Mouse (Mus musculus) midbrain, embryonic 14.5 days (tissue): ENCODE data around the gene I0C0044D17Rik. TPM values are rescaled to one million over a fixed set of nuclear protein-coding genes. Genes with fewer than 3 reads are reported as not detected.

ENCODE experiments used
- ATAC-seq: fragments of 200-750 bp; cut with Nextera tagmentation; 2 replicates; pipeline ENCODE4 v1.8.0; 2017; ENCODE audit warnings: moderate number of reproducible peaks, moderate library complexity; ENCODE audit not compliant: low FRiP score, low TSS enrichment
- DNase-seq: peaks from one replicate; pipeline ENCODE4 v3.0.0-alpha.2; 2015
- H3K27ac ChIP-seq: fragments of 300-500 bp; sonication (generic); replicated peaks from 2 replicates; pipeline ENCODE4 v1.5.1; 2014; ENCODE audit warnings: mild to moderate bottlenecking, low read depth, low read length, moderate library complexity
- H3K27me3 ChIP-seq: fragments of 300-500 bp; sonication (generic); 2 replicates; pipeline ENCODE4 v1.6.1; 2014; ENCODE audit warnings: low read length, control low read depth, mixed read lengths; ENCODE audit not compliant: control insufficient read depth, insufficient read depth
- H3K36me3 ChIP-seq: fragments of 300-500 bp; sonication (generic); 2 replicates; pipeline ENCODE4 v1.6.1; 2014; ENCODE audit warnings: low read length, control low read depth; ENCODE audit not compliant: control insufficient read depth, insufficient read depth
- H3K4me1 ChIP-seq: fragments of 300-500 bp; sonication (generic); 2 replicates; pipeline ENCODE4 v1.6.1; 2014; ENCODE audit warnings: mild to moderate bottlenecking, antibody characterized with exemption, low read length, control low read depth; ENCODE audit not compliant: control insufficient read depth, insufficient read depth
- H3K4me2 ChIP-seq: fragments of 300-500 bp; sonication (generic); 2 replicates; pipeline ENCODE4 v1.6.1; 2014; ENCODE audit warnings: mild to moderate bottlenecking, low read length, moderate library complexity
- H3K4me3 ChIP-seq: fragments of 300-500 bp; sonication (generic); replicated peaks from 2 replicates; pipeline ENCODE4 v1.5.1; 2014; ENCODE audit warnings: low read depth, low read length
- H3K9ac ChIP-seq: fragments of 300-500 bp; sonication (generic); replicated peaks from 2 replicates; pipeline ENCODE4 v1.6.1; 2014; ENCODE audit warnings: mild to moderate bottlenecking, low read length, moderate library complexity
- H3K9me3 ChIP-seq: fragments of 300-500 bp; sonication (generic); 2 replicates; pipeline ENCODE4 v1.6.1; 2016; ENCODE audit warnings: low read length, control low read depth, mixed read lengths; ENCODE audit not compliant: control insufficient read depth
- WGBS: fragments of 180-500 bp; shearing (Covaris S2); extraction: QIAGEN DNeasy Blood & Tissue Kit; methylation state at CpG from one replicate; pipeline ENCODE4 v1.1.7; 2014; 5-methylcytosine and 5-hydroxymethylcytosine counted together
- polyA plus RNA-seq: library from polyadenylated mRNA; unstranded; fragments of >200 nt; fragmentation: Nextera tagmentation; extraction: Ambion mirVana; gene quantifications from 2 replicates; pipeline ENCODE4 v1.2.1, GENCODE M21; 2014

Gene I0C0044D17Rik
- polyA plus RNA-seq, 1 experiment from 2014 or later: not detected

DNA sequence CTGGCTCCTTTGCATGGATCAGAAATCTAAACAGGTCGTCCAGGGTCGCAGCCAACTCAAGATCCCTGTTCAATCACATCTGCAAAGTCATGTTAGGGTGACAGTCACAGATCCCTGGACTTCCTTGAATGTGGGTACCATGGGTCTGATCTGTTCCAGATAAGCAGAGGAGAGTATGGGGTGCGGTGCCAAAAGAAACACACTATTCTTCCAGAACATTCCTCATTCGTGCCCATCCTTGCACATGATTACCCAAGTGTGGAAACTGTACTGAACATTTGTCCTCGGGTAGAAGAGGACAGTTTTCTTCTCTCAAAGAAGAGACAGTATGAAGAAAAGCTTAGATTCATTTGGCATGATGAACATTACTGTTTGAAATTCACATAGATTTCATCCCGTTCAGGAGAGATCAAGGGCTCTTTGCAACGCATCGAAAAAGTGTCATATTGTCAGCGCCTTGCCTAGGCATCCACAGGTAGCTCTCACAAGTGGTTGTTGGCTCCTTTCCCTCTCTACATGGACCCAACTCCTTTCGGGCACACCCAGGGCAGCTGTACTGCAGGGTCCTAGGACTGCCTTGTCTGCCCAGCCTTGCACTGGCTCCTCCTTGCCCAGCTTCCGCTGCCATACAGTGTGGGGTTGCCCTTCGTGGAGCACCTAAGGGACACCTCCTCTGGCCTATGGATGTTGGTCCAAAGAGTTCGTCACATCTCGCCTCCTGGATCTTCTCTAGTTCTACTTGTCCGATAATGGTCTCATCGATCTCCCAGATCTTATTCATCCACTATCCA lies 14.3 kb upstream of the I0C0044D17Rik start:
- H3K9me3 ChIP-seq: no peaks in the 10 kb centered on the region
- no peak for DNase-seq
- H3K4me3 ChIP-seq: no peak overlapping the region
- H3K4me1 ChIP-seq: no peaks in the 10 kb centered on the region
- no peak overlapping the region for H3K9ac ChIP-seq
- no peak for ATAC-seq
- H3K4me2 ChIP-seq: no peak overlapping the region
- no peak overlapping the region for H3K27ac ChIP-seq
- H3K36me3 ChIP-seq: no peaks in the 10 kb centered on the region
- H3K27me3 ChIP-seq: no peaks in the 10 kb centered on the region
- 92% methylated on average over 16 of the region's 16 CpGs for WGBS

DNA sequence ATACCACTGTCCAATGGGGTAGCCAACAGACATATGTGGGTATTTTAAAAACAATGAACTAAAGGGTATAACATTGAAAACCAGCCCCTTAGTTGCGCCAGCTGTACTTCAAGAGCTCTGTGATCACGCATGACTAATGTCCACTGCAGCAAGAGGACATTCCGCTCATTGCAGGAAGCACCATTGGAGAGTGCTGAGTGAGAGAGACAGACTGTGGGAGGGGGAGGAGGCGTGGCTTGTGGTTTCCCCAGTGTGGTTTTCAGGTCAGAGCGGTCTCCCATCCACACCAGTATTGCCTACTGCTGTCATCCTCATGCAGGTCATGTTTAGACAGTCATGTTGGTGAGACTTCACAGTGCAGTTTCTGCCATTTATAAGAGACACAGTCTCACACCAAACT lies 12.9 kb upstream of the I0C0044D17Rik start:
- Histone ChIP-seq H3K9ac (no peak overlapping the region), H3K9me3 (no peaks in the 10 kb centered on the region), H3K36me3 (no peaks in the 10 kb centered on the region), H3K27ac (no peak overlapping the region), H3K4me1 (no peaks in the 10 kb centered on the region), H3K4me2 (no peak overlapping the region), H3K27me3 (no peaks in the 10 kb centered on the region), H3K4me3 (no peak overlapping the region)
- WGBS: 48% methylated on average over 5 of the region's 5 CpGs
- no peak for ATAC-seq
- no peak for DNase-seq

DNA sequence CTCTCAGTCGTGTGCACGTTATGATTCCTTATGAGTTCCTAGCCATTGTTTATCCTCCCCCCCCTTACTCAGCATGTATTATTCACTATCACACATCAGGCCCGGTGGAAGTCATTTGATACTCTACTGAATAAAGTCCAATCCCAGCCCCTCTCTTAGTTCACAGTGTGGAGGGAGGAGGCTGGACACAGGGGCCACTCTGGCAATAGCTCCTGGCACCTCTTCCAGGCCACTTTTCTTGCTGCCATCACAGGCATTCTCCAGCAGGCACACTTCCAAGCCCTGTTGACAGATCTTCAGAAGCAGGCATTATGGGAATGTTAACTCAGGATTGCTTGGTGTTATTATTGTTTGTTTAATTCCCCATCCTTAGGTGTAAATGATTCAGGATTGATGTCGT lies 11.1 kb upstream of the I0C0044D17Rik start:
- no peak for DNase-seq

DNA sequence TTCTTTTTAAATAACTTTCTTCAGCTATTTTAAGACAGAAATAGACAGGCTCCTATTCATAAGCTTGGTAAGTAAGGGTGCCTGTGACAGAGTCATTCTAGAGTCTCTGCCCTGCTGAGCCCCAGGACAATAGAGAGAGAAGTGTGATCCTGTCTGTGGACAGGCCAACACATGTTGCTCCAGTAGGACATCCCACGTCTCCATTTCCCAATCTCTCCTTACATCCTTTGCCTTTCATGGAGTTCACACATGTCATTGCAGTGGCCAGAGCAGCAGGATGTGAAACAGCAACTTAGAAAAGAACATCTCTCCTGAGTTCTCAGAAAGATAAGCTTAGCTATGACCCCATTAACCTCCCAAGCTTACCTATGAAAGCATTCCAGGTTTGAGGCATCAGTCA lies 8.1 kb upstream of the I0C0044D17Rik start:
- WGBS: 81% methylated on average over 1 of the region's 1 CpGs
- no peak overlapping the region for H3K4me3 ChIP-seq
- H3K4me2 ChIP-seq: no peak overlapping the region
- H3K4me1 ChIP-seq: no peaks in the 10 kb centered on the region
- H3K9me3 ChIP-seq: no peaks in the 10 kb centered on the region
- no peak overlapping the region for H3K27ac ChIP-seq
- H3K9ac ChIP-seq: no peak overlapping the region
- ATAC-seq (no peak), DNase-seq (no peak)
- H3K36me3 ChIP-seq: no peaks in the 10 kb centered on the region
- no peaks in the 10 kb centered on the region for H3K27me3 ChIP-seq

More for the DNA sequence above, 11.1 kb upstream of the I0C0044D17Rik start:
- no peak overlapping the region for H3K27ac ChIP-seq
- H3K4me1 ChIP-seq: no peaks in the 10 kb centered on the region
- H3K4me3 ChIP-seq: no peak overlapping the region
- H3K9me3 ChIP-seq: no peaks in the 10 kb centered on the region
- no peak for ATAC-seq
- no peak overlapping the region for H3K9ac ChIP-seq
- H3K36me3 ChIP-seq: no peaks in the 10 kb centered on the region
- no peak overlapping the region for H3K4me2 ChIP-seq
- H3K27me3 ChIP-seq: no peaks in the 10 kb centered on the region
- WGBS: 64% methylated on average over 4 of the region's 4 CpGs

DNA sequence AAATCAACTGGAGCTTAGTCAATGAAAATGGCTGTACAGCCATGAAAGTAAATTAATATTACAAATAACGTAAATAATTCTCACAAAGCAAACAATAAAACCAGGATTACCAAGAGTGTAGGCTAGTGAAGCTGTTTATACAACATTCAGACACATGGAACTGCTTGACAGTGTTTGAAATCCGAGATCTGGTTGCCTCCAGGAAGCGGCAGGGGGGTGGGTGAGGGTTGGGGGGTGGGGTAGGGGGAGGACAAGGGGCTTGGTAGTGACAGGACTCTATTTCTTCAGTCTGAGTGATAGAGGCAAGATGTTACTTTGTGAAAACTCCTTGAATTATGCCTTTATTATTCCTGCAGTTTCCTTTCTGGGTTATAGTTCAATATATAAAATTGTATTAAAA lies 3.1 kb upstream of the I0C0044D17Rik start:
- DNase-seq (no peak), ATAC-seq (no peak)
- Histone ChIP-seq H3K4me3 (no peak overlapping the region), H3K4me2 (no peak overlapping the region), H3K27ac (no peak overlapping the region), H3K9me3 (no peaks in the 10 kb centered on the region), H3K36me3 (no peaks in the 10 kb centered on the region), H3K4me1 (no peaks in the 10 kb centered on the region), H3K27me3 (no peaks in the 10 kb centered on the region), H3K9ac (no peak overlapping the region)
- 59% methylated on average over 3 of the region's 3 CpGs for WGBS

DNA sequence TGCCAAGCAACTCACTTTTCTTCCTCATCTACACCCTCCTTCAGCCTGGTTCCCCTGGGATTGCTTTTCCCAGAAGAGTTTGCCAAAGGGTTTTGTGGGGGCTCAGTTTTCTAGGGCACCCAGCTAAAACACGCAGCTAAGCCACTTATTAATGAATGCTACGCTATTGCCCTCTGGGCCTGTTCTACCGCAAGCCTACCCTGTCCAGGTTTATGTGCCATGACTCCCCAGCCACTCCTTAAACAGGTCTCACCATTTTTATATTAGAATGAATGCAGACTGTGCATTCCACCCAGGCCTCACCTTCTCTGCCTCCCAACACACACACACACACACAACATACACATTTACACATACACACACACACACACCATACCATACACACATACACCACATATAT lies 593 bp downstream of the I0C0044D17Rik start:
- DNase-seq (peak; percentile 6), ATAC-seq (no peak)
- H3K9me3 ChIP-seq: no peaks in the 10 kb centered on the region
- no peak overlapping the region for H3K9ac ChIP-seq
- no peaks in the 10 kb centered on the region for H3K36me3 ChIP-seq
- 82% methylated on average over 3 of the region's 3 CpGs for WGBS
- no peak overlapping the region for H3K4me2 ChIP-seq
- no peak overlapping the region for H3K27ac ChIP-seq
- H3K4me1 ChIP-seq: no peaks in the 10 kb centered on the region
- no peak overlapping the region for H3K4me3 ChIP-seq
- peaks cover 10% of the 10 kb centered on the region; the same call in 1 of the 2 replicates for H3K27me3 ChIP-seq

DNA sequence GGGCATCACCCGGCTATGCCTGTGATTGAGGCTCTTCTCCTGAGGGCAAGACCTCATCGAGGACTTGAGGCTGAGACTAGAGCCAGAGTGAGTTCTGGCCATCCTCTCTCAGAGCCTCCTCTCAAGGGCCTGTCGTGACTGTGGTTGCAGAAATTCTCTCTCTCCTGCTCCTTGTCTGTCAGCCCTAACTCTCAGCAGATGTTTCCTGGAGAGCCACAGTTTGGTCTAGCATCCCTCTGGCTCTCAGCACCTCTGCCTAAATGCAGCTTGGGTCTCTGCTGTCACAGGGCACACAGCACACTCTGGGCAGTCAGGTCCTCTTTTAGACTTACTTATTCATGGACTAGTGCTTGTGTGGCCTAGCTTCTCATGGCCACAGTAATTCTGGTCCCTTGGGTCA lies 1.2 kb downstream of the I0C0044D17Rik start:
- peaks cover 15% of the 10 kb centered on the region; the same call in 1 of the 2 replicates for H3K27me3 ChIP-seq
- WGBS: 83% methylated on average over 3 of the region's 3 CpGs
- H3K4me1 ChIP-seq: no peaks in the 10 kb centered on the region
- H3K36me3 ChIP-seq: no peaks in the 10 kb centered on the region
- ATAC-seq: no peak
- no peaks in the 10 kb centered on the region for H3K9me3 ChIP-seq
- DNase-seq: no peak
- H3K27ac ChIP-seq: no peak overlapping the region
- no peak overlapping the region for H3K4me2 ChIP-seq
- no peak overlapping the region for H3K9ac ChIP-seq
- no peak overlapping the region for H3K4me3 ChIP-seq

DNA sequence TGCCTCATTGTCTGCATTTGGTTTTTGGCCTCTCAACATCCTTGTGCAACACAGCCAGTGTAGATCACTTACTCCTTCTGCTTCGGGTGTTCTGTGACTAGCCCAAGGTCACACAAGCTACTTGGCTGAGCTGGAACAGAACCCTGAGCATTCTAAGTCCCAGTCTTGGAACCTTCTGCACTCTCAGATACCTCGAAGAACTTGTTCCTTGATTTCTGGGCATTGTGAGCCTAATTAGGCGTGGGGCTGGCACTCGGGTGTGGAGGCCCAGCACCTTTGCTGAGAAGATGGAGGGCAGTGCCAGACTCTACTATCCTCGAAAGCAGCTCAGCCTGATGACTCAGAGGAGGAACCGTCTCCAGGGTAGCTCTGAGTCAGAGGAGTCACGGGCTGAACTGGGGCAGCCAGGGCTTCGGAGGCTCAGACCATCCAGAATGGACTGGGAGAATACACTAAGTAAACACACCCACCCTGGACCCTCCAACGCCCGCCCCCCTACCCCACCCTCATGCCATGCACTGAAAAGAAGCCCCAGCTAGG lies 4.4 kb downstream of the I0C0044D17Rik start:
- Histone ChIP-seq H3K4me2 (no peak overlapping the region), H3K4me3 (no peak overlapping the region), H3K4me1 (no peaks in the 10 kb centered on the region), H3K27ac (no peak overlapping the region), H3K9me3 (no peaks in the 10 kb centered on the region), H3K36me3 (no peaks in the 10 kb centered on the region), H3K27me3 (peaks cover 37% of the 10 kb centered on the region), H3K9ac (no peak overlapping the region)
- WGBS: 86% methylated on average over 10 of the region's 10 CpGs
- DNase-seq: no peak
- ATAC-seq: no peak
